Mouse (Mus musculus): ENCODE measurements around the gene Batf. TPM values are rescaled to one million over a fixed set of nuclear protein-coding genes. Genes with fewer than 3 reads are reported as not detected.

The Batf gene
- polyA plus RNA-seq, 1 experiment from 2014 or later, result 3.8 TPM

Small RNAs within 50 kb of the gene (microRNA-seq; reads per million reads assigned to microRNA genes)
- gene Gm47285, result not detected

Other genes with a start within 250 kb of the Batf start
- 5.5 and 5.7 TPM in 2 replicates for gene Fos, start 212.8 kb upstream of the Batf start, polyA plus RNA-seq (2015; fragmentation: Nextera tagmentation; extraction: Ambion mirVana)
- 0.89 and 1.6 TPM in 2 replicates for gene Jdp2, start 87.6 kb upstream of the Batf start, polyA plus RNA-seq (2015; fragmentation: Nextera tagmentation; extraction: Ambion mirVana)
- gene Flvcr2, start 59.9 kb downstream of the Batf start, polyA plus RNA-seq (2015; fragmentation: Nextera tagmentation; extraction: Ambion mirVana), result 3.6 and 5.1 TPM in 2 replicates
- 111 and 114 TPM in 2 replicates for gene Erg28, start 137.9 kb downstream of the Batf start, polyA plus RNA-seq (2015; fragmentation: Nextera tagmentation; extraction: Ambion mirVana)
- gene Ttll5, start 138.0 kb downstream of the Batf start, polyA plus RNA-seq (2015; fragmentation: Nextera tagmentation; extraction: Ambion mirVana), result 13.6 and 13.9 TPM in 2 replicates